Mouse (Mus musculus) heart, adult 2 months (tissue): ENCODE results near the gene Aldh1a2. TPM values are rescaled to one million over a fixed set of nuclear protein-coding genes. Genes with fewer than 3 reads are reported as not detected.

Experiments
- DNase-seq, 2 experiments: peaks; one replicate each; pipeline ENCODE4 v3.0.0; 2021
- H3K27ac ChIP-seq: fragments of 200-600 bp; 2 replicates; pipeline ENCODE4 v1.8.1; 2022
- H3K27me3 ChIP-seq: fragments of 200-500 bp; 2 replicates; pipeline ENCODE4 v1.6.1; 2012; ENCODE audit warnings: mild to moderate bottlenecking, low read length, inconsistent platforms, mixed read lengths; ENCODE audit not compliant: control insufficient read depth, insufficient read depth
- H3K36me3 ChIP-seq: fragments of 200-500 bp; 2 replicates; pipeline ENCODE4 v1.6.1; 2012; ENCODE audit warnings: low read length, inconsistent platforms; ENCODE audit not compliant: control insufficient read depth, insufficient read depth
- H3K4me1 ChIP-seq: fragments of 200-500 bp; 2 replicates; pipeline ENCODE4 v1.6.1; 2011; ENCODE audit warnings: low read length; ENCODE audit not compliant: control insufficient read depth, insufficient read depth
- H3K4me3 ChIP-seq: fragments of 200-600 bp; 2 replicates; pipeline ENCODE4 v1.8.1; 2022
- H3K79me2 ChIP-seq: fragments of 200-500 bp; replicated peaks from 2 replicates; pipeline ENCODE4 v1.6.1; 2012; ENCODE audit warnings: mild to moderate bottlenecking, inconsistent platforms, low read length, moderate library complexity, mixed read lengths; ENCODE audit not compliant: control insufficient read depth, insufficient read depth
- H3K9ac ChIP-seq: fragments of 200-500 bp; 2 replicates; pipeline ENCODE4 v1.6.1; 2012; ENCODE audit warnings: low read depth, mild to moderate bottlenecking, control low read depth, inconsistent platforms, low read length, mixed read lengths
- CTCF ChIP-seq: fragments of 200-600 bp; IDR thresholded peaks from 2 replicates; pipeline ENCODE4 v1.8.1; 2022; ENCODE audit warnings: antibody characterized with exemption, mild to moderate bottlenecking, moderate library complexity
- EP300 ChIP-seq: fragments of 200-500 bp; IDR thresholded peaks from 2 replicates; pipeline ENCODE4 v1.6.1; 2011; ENCODE audit warnings: low read depth, low read length, control low read depth; ENCODE audit not compliant: insufficient read depth
- POLR2A ChIP-seq: fragments of 200-500 bp; IDR thresholded peaks from 2 replicates; pipeline ENCODE4 v1.6.1; 2011; ENCODE audit warnings: mild to moderate bottlenecking, low read depth, low read length, control low read depth; ENCODE audit not compliant: insufficient read depth
- WGBS: fragments of 180-500 bp; shearing (Covaris S2); methylation state at CpG from one replicate; pipeline ENCODE4 v1.1.7; 2018; 5-methylcytosine and 5-hydroxymethylcytosine counted together
- intact Hi-C: fragments of 180-260 bp; cut with DNase I; formaldehyde crosslinking; loops from one replicate; pipeline ENCODE4 v1.15.1; 2025
- polyA plus RNA-seq: library from polyadenylated mRNA; depleted of rRNA; stranded (reverse); fragments of >200 nt; gene quantifications from 2 replicates; pipeline ENCODE4 v1.2.3, GENCODE M21; 2012
- total RNA-seq, 2 experiments: library from RNA; stranded (reverse); gene quantifications; 2 replicates each; pipeline ENCODE4 v1.2.3; 2021

Aldh1a2 gene
- total and polyA plus RNA-seq, 3 experiments = 5.1 to 9.3 (median 5.7) TPM

DNA sequence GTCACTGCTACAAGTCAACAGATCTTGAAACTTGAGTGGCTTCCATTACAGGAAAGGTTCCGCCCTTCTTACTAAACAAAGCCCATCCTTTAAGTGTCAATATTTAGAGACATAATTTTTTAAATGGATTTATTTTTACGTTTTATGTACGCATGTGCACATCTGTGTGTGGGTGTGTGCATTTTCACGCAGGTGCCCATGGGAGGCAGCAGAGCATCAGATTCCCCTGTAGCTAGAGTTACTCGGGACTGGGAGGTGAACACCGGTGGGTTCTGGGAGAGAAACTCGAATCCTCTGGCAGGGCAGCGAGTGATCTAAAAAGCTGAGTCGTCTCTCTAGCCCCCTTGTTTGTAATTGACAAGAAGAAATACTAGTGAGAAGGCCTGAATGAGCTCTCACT is 42.1 kb upstream of the Aldh1a2 start:
- H3K27me3 ChIP-seq = no peaks in the 10 kb centered on the region
- no peak overlapping the region for H3K27ac ChIP-seq
- H3K9ac ChIP-seq = no peak overlapping the region
- no peak for DNase-seq
- H3K4me3 ChIP-seq = no peak overlapping the region
- no peak for TF ChIP-seq POLR2A
- TF ChIP-seq EP300 = no peak
- no peak for TF ChIP-seq CTCF
- H3K4me1 ChIP-seq = no peaks in the 10 kb centered on the region
- intact Hi-C loops = no loop called here
- no peaks in the 10 kb centered on the region for H3K36me3 ChIP-seq
- WGBS = 70% methylated on average over 9 of the region's 9 CpGs
- no peaks in the 10 kb centered on the region for H3K79me2 ChIP-seq

DNA sequence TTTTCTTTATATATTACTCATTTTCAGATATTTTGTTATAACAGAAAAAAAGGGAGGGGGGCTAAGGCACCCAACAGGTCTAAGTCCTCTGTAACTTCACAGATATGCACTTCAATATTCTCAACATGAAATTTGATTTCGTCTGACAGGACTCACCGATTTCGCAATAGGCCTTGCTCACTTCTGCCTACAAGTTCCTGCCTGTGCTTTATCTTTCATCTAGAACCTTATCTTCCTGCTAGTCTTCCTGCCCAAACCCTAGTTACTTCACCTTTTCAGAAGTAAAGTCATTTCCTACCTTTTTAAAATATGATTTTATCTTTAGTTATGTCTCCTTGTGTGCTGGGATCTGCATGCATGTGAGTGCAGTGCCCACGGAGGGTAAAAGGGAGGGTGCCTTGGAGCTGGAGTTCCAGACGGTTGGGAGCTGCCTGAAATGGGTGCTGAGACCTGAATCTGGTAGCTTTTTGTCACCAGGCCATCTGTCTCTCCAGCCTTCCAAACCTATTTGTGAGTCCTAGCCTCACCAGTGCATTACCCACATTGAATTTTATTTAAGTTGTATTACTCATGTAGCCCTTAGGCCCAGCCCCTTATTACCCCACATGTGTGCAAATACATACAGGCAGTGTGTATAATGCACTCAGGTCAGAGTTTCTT is 41.1 kb upstream of the Aldh1a2 start:
- Histone ChIP-seq H3K4me1 (no peaks in the 10 kb centered on the region), H3K27ac (no peak overlapping the region), H3K36me3 (no peaks in the 10 kb centered on the region), H3K4me3 (no peak overlapping the region), H3K79me2 (no peaks in the 10 kb centered on the region), H3K27me3 (no peaks in the 10 kb centered on the region), H3K9ac (no peak overlapping the region)
- intact Hi-C loops = no loop called here
- TF ChIP-seq CTCF = no peak
- TF ChIP-seq EP300 = no peak
- no peak for TF ChIP-seq POLR2A
- WGBS = 76% methylated on average over 5 of the region's 5 CpGs
- DNase-seq = no peak

DNA sequence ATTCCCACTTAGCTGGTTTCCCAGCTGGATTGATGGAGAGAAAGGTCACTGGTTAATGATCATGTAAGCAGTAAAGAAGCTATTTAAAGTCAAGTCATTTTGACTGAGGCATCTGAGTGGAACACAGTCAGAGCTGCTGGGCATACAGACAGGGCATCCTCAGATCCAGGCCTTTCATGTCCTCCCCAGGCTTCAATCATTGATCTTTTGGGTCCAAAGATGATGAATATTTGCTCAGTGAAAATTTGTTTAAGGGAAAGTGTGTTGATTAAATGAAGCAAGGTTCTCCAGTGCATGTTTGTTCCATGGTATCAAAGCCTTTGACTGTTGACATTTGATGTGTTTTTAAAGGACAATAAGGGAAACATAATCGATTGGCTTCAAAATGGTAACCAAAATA is 39.9 kb upstream of the Aldh1a2 start:
- 71% methylated on average over 1 of the region's 1 CpGs for WGBS
- TF ChIP-seq POLR2A (no peak), CTCF (no peak), EP300 (no peak)
- H3K79me2 ChIP-seq = no peaks in the 10 kb centered on the region

DNA sequence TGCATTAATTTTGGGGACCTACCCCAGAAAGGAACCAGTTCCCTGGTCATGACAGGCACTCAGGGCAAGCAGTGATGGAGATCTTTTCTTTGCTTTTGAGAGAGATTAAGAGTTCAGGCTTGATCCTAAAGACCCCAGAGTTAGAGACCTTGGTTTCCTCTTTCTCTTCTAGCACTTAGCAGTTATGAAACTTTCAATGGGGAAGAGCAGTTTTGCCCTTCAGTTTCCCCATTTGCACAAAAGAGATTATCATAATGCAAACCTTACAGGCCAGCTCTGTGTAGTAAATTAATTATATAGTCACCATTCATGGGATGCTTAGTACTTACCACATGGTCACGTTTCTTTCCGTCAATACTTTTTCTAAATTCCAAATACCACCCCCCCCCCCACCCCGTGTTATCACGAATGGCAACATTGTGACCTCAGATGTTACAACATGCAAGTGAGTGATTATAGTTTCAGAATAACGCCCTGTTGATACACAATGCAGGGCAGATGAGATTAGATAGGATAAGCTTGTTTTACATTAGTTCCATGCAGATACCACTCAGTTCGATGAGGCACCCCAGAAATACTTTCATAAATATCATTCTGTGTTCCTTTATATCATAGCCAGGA is 36.2 kb upstream of the Aldh1a2 start:
- H3K9ac ChIP-seq = no peak overlapping the region
- H3K4me3 ChIP-seq = no peak overlapping the region
- WGBS = 72% methylated on average over 6 of the region's 6 CpGs
- H3K27ac ChIP-seq = no peak overlapping the region
- intact Hi-C loops = no loop called here
- H3K27me3 ChIP-seq = no peaks in the 10 kb centered on the region
- no peaks in the 10 kb centered on the region for H3K79me2 ChIP-seq
- DNase-seq = no peak
- H3K4me1 ChIP-seq = no peaks in the 10 kb centered on the region
- H3K36me3 ChIP-seq = no peaks in the 10 kb centered on the region
- no peak for TF ChIP-seq POLR2A
- no peak for TF ChIP-seq EP300
- TF ChIP-seq CTCF = no peak

More for the DNA sequence above, 39.9 kb upstream of the Aldh1a2 start:
- H3K27me3 ChIP-seq = no peaks in the 10 kb centered on the region
- no peak for DNase-seq
- H3K4me1 ChIP-seq = no peaks in the 10 kb centered on the region
- H3K27ac ChIP-seq = no peak overlapping the region
- intact Hi-C loops = no loop called here
- H3K9ac ChIP-seq = no peak overlapping the region
- H3K36me3 ChIP-seq = no peaks in the 10 kb centered on the region
- no peak overlapping the region for H3K4me3 ChIP-seq

DNA sequence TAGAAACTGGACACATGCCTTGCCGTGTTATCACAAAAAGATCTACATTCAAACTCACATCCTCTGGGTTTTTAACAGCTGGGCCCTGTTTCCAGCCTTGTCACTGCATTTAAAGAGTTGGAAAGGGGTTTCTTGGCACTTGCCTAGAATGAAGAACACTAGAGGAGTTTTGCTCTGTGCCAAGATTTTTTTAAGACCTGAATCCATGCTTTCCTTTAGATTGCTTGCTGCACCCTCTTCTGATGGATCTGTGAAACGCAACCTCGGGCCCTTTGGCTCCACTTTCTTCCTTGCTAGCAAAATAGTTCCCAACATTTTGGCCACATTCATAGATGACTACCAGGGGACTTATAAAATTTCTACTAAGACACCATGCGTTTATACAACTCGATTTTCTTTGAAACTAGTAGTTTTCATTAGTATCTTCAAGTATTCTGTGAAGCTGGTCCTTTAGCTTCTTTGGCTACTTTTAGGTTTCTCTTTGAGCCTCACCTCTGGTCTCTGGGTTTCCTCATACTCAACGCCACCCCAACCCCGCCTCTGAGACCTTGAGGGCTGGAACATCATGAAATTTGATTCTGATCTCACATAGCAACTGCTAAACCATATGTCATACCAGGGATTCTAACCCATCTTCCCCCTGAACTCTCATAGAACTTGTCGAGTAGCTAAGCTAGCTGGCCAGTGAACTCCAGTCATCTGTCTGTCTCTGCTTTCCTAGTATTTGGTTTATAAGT is 35.5 kb upstream of the Aldh1a2 start:
- Histone ChIP-seq H3K79me2 (no peaks in the 10 kb centered on the region), H3K27me3 (no peaks in the 10 kb centered on the region), H3K9ac (no peak overlapping the region), H3K4me1 (no peaks in the 10 kb centered on the region), H3K36me3 (no peaks in the 10 kb centered on the region), H3K4me3 (no peak overlapping the region), H3K27ac (no peak overlapping the region)
- 67% methylated on average over 8 of the region's 8 CpGs for WGBS
- no peak for TF ChIP-seq POLR2A
- TF ChIP-seq EP300 = no peak
- TF ChIP-seq CTCF = no peak
- intact Hi-C loops = loop anchor here (10.0 kb wide), 1 partner anchor 45 kb away; no protein-coding TSS in a partner anchor
- no peak for DNase-seq

DNA sequence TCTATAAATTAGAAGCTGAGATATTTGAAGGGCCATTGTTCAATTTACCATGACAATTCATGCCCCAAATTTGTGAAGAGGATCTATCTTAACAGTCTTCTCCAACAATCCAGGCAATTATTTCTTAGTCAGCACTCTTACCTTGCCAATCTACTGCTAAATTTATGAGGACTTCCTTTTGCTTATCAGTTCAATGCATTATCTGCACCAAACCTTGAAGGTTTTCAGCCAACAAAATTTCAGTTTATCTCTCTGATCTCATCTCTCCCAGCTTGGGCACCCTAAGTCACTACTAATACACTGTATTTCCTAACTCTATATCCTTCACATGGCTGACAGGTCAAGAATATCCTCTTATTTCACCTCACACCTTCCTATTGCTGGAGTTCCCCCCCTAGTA is 30.3 kb upstream of the Aldh1a2 start:
- no peak for DNase-seq
- no peak overlapping the region for H3K27ac ChIP-seq
- H3K4me1 ChIP-seq = no peaks in the 10 kb centered on the region
- H3K9ac ChIP-seq = no peak overlapping the region
- TF ChIP-seq CTCF (no peak), POLR2A (no peak), EP300 (no peak)
- H3K4me3 ChIP-seq = no peak overlapping the region
- H3K36me3 ChIP-seq = no peaks in the 10 kb centered on the region
- H3K27me3 ChIP-seq = no peaks in the 10 kb centered on the region
- intact Hi-C loops = loop anchor here (10.0 kb wide), 1 partner anchor 50 kb away; no protein-coding TSS in a partner anchor
- H3K79me2 ChIP-seq = no peaks in the 10 kb centered on the region
